Mouse (Mus musculus) layer of hippocampus, postnatal 25 days (tissue): ENCODE data around the gene Gm20696. TPM values are rescaled to one million over a fixed set of nuclear protein-coding genes. Genes with fewer than 3 reads are reported as not detected.

Experiments used
- DNase-seq, 2 experiments: peaks; one replicate each; pipeline ENCODE4 v3.0.0; 2022; ENCODE audit warnings: mixed read lengths in 2 of 2, low spot score in 1 of 2; ENCODE audit errors: extremely low spot score in 1 of 2
- total RNA-seq, 2 experiments: library from RNA; stranded (reverse); gene quantifications; 2 replicates each; pipeline ENCODE4 v1.2.3; 2021

Gene Gm20696
- total RNA-seq, 2 experiments from 2014 or later = 6.5 to 7.8 TPM

DNA sequence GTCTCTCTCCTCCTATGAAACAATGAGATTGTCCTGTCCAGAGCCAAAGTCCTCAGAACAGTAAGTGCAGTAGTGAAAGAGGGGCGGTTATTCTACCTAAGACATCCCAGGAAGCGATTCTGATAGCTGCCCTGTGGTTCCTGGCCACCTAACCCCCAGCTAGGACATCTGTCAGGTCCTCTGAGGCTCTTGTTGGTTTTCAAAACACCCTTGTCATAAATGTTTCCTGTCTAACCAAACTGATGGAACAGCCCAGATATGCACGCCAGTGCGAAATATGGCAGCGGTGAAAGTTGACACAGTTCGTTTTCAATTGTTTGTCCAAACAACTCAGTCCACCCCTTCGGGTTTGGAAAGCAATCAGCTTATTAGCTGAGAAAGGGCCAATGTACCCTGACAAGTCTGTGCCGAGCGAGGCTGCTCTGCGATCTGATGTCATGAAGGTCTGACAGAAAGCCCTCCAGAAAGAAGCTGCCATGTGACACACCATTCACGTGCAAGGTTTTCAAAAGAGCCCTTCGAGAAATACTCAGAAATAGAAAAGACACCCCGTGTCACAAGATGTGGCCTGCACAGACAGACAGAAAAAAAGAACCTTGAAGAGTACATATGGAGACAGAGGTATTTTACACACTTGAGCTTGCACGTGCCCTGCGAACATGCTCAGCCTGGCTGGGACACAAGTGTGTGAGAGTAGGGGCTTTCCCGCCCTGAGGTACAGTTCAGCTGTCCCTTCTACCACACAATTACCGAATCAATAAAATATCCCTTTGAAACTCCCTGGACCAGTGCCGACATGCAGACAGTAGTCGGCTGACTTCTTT lies 291.9 kb downstream of the Gm20696 start:
- DNase-seq = no peak

DNA sequence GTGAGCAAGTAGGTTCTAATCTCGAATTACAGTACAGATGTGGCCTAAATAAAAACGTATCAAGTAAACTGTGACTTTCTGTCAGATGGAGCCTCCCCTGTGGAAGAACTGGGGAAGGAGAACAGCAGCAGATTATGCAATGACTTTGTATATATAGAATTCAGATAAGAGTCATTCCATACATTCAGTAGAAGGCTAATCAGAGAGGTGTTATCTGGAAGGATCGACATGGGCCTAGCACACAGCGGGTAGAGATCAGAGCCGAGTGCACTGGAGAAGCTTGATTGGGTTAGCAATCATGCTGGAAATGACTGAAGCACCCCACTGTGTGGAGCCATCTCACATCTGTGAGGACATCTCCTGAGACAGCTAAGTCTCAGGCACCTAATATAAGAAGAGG lies 294.2 kb downstream of the Gm20696 start:
- DNase-seq = no peak

DNA sequence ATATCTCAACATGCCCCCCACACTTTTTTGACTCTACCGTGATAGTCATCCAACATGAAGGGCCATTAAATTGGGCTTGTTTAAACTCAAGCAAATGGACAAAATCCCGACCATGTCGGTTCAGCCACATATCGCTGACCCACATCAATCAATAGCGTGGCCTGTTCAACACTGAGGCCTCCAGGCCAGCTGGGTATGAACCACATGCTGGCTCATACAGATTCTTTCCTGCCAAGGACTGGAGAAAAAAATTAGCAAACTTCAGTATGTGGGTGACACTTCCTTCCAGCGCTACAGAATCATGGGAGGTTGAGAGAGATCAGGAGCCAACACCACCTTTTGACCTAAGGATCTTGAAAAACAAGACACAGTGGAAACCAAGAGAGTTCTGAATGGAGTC lies 294.6 kb downstream of the Gm20696 start:
- no peak for DNase-seq

DNA sequence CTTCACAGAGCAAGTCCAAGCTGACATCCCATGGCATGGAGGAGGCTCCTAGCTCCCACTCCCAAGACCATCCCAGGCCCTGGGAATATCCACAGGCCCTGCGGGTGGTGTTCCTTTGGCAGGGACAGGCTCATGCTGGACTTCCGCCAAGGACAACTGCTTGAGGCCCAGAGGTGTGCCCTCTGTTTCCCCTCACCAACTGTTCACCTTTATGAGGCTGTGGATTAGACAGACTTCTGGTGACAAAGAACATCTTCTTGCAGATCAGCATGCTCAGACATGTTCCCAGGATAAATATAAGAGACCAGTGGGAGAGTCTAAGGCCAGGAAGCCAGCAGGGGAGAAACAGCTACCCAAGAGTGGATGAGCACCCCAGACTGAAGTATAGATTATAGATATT lies 296.7 kb downstream of the Gm20696 start:
- no peak for DNase-seq

GRCm38 (mm10) chr6:99369156-99369555 lies 297.4 kb downstream of the Gm20696 start:
- no peak for DNase-seq

DNA sequence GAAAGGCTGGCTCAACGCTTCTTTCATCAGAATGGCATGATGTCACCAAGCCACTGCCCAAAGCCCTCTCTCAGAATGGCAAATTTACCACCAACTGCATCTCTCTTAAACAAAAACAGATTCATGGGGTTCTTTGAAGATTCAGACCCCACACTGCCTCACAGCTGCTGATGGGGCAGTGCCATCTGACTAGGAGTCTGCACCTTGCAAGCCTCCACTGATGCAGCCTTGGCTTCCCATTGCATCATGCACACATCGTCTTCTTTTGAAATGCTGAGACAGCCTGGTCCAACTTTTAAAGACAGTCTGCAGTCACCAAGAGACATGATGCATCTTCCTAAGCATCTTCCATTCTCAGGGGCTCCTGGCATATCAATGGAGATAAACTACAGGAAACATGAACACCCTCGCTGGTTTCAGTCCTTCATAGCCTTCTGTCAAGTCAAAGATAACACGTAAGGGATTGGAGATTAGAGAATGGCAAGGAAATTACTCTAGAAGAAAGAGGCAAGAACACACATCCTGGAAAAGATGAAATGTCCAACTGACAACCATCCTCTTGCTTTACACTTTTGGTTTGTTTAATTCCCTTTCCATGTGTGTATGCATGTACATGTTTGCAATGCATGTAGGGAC lies 298.4 kb downstream of the Gm20696 start:
- DNase-seq = no peak

- no peak for DNase-seq
Measured at GRCm38 (mm10) chr6:99364545-99364944, 302.1 kb downstream of the Gm20696 start.

- no peak for DNase-seq
Measured at GRCm38 (mm10) chr6:99360581-99360980, 306.0 kb downstream of the Gm20696 start.

GRCm38 (mm10) chr6:99359765-99360499 lies 306.7 kb downstream of the Gm20696 start:
- DNase-seq = no peak

DNA sequence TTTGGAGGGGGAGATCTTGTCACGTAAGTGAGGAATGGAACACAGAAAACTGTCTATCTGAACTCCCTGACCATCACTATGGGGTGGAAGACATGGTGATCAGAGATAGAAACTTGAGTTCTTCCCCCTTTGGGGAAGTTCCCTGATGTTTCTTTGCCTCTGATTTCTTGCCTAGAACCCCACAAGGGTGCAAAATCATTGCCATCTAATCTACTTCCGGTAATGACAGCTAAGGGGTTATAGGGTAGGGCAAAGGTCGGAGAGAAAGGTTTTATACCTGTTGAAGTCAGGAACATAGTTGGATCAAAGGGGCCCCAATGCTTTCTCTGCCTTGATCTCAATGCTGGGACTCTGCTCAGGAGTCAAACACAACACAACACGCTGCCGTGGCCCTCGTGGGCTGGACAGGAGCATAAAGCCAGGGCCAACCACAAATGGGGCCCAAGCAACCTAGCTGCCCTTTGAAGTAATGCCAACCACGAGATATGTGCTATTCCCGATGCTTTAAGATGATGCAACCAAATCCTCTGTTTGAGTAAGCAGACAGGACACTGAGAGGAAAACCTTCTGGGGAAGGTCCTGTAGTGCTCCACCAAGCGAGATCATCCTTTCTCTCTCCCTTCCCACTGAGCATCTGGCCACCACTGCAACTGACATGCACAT lies 307.4 kb downstream of the Gm20696 start:
- no peak for DNase-seq

GRCm38 (mm10) chr6:99357931-99358330 lies 308.7 kb downstream of the Gm20696 start:
- no peak for DNase-seq

- no peak for DNase-seq
Measured at GRCm38 (mm10) chr6:99354338-99354737, 312.3 kb downstream of the Gm20696 start.

- DNase-seq = no peak
Measured at GRCm38 (mm10) chr6:99353441-99353840, 313.2 kb downstream of the Gm20696 start.

DNA sequence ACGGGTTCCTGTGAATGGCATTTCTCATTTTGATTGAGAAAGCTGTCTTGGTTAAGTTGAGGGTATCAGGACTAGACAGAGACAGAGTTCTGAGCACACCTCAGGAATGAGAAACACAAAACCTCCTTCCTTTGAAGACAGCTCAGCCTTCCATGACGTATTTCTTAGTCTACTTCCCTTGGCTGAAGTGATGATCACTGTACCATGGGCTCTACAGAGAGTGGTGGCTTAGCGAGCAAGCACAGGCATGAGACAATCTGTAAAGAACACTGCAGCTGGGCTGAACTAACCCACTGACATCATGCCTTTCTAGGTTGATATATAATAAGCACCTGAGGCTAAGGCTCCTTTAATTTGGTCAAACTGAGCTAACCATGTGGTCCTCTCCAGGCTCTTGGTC lies 316.0 kb downstream of the Gm20696 start:
- DNase-seq = no peak

- DNase-seq = no peak
Measured at GRCm38 (mm10) chr6:99350156-99350555, 316.4 kb downstream of the Gm20696 start.

- no peak for DNase-seq
Measured at GRCm38 (mm10) chr6:99347836-99348235, 318.8 kb downstream of the Gm20696 start.

DNA sequence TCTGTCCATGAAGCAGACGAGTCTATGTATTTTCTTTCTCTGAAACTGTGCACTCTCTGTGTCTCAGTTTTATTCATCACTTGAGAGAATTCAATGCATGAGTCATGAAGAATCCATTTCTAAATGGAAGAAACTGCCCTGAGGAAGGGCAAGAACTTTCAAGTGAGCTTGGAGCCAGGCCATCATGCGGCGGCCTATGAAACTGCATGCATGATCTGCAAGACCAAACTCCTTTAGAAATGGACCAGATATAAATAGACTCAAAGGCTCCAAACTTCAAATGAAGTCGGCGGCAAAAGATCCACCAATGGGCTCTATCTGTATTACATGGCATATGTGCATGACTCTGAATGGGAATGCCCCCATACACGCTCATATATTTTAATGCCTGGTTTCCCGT lies 321.6 kb downstream of the Gm20696 start:
- no peak for DNase-seq

DNA sequence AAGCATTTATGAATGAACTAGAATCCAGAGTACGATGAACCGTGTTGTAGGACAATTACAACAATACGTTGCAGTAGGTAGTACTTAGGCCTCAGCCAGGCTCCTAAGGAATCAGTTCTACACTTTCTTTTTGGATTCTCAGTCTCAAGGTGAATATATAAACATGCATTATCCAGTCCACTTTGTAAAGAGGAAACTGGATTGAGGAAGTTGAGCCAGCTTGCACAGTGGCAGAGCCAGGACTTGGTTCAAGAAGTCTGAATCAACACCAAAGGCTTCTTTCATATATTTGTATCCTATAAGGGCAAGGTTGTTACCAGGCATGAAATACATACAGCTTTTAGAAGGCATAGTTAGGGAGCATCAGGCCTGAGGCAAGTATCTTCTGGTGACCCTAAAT lies 322.2 kb downstream of the Gm20696 start:
- no peak for DNase-seq

DNA sequence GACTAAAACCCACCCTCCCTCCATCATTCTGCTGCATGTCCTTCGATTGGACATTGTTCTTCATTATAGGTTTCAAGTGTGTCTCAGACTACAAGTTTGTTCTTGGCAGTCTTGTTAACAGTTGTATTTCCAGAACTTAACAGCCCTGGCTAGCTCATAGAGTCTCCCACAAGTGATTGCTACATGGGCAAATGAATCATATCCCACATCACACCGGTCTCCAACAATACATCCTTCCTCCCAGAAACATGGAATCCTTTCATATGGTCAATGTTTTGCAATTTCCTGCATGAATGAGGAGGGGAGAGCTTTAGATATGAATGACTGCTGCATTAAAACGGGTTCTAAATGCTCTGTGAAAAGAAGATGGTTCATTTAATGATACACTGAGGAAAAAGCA lies 322.8 kb downstream of the Gm20696 start:
- DNase-seq = no peak

GRCm38 (mm10) chr6:99342416-99342815 lies 324.2 kb downstream of the Gm20696 start:
- no peak for DNase-seq

DNA sequence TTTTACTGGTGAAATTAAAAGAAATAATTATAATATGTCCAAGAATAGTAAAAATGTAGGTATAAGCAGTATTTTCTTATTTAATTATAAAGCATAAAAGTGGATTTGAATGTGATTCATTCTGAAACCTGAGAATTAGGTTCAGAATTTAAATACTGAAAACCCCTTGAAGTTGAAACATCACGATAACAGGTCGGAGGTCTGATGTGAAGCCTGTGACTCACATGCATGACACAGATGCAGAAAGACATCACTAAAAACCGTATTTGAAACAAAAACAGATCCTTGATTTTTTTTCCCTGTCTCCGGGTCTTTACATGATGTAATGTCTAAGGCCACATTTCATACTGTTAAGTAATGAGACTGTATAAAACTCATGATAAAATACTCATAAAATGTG lies 325.7 kb downstream of the Gm20696 start:
- no peak for DNase-seq
